Mouse (Mus musculus): ENCODE measurements around the gene Prickle2. TPM values are rescaled to one million over a fixed set of nuclear protein-coding genes. Genes with fewer than 3 reads are reported as not detected.

Prickle2 gene
- polyA plus RNA-seq, 1 experiment from 2014 or later, result 7.7 TPM

DNA sequence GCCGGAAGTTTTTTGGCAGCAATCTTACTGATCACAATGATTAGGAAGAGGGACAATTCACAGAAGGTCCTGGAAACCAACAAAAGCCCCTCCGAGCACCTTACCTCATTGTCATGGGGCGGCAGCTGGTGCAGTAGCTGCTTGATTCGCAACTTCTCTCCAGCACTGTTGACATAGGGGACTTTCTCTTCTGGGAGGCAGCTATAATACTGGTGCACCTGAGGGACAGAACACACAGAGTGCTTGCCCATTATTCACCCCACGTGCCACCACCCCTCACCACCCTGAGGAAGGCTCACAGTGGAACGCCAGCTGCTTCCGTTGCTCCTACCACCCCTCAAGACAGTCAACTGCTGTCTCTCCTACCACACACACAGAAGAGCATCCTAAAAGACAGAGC, 280.5 kb downstream of the Prickle2 start:
- no peak overlapping the region for H3K4me3 ChIP-seq (replicated peaks)
- H3K27me3 ChIP-seq (replicated peaks), result no peaks in the 10 kb centered on the region
- 70% methylated on average over 7 of the region's 7 CpGs for WGBS
- H3K27ac ChIP-seq, result no peak overlapping the region
- no peak overlapping the region for H3K9ac ChIP-seq
- no peak for ATAC-seq (ENCODE audit: insufficient read depth, low FRiP score, low read depth)
- H3K4me2 ChIP-seq, result no peak overlapping the region
- peaks cover 8% of the 10 kb centered on the region; the same call in 1 of the 2 replicates for H3K36me3 ChIP-seq
- no peaks in the 10 kb centered on the region for H3K9me3 ChIP-seq
- no peaks in the 10 kb centered on the region for H3K4me1 ChIP-seq

GRCm38 (mm10) chr6:92424991-92425390, 281.0 kb downstream of the Prickle2 start:
- Histone ChIP-seq H3K9me3 (no peaks in the 10 kb centered on the region), H3K36me3 (peaks cover 13% of the 10 kb centered on the region; the same call in 1 of the 2 replicates), H3K27me3 (replicated peaks) (no peaks in the 10 kb centered on the region), H3K4me3 (replicated peaks) (no peak overlapping the region), H3K4me2 (no peak overlapping the region), H3K27ac (no peak overlapping the region), H3K4me1 (no peaks in the 10 kb centered on the region), H3K9ac (no peak overlapping the region)
- ATAC-seq (ENCODE audit: insufficient read depth, low FRiP score, low read depth), result no peak
- 53% methylated on average over 3 of the region's 3 CpGs for WGBS

GRCm38 (mm10) chr6:92422286-92422685, 283.7 kb downstream of the Prickle2 start:
- 48% methylated on average over 11 of the region's 11 CpGs for WGBS
- Histone ChIP-seq H3K36me3 (peaks cover 13% of the 10 kb centered on the region; the same call in 1 of the 2 replicates), H3K27me3 (replicated peaks) (no peaks in the 10 kb centered on the region), H3K4me1 (no peaks in the 10 kb centered on the region), H3K4me3 (replicated peaks) (no peak overlapping the region), H3K27ac (no peak overlapping the region), H3K9ac (no peak overlapping the region), H3K4me2 (no peak overlapping the region), H3K9me3 (no peaks in the 10 kb centered on the region)
- no peak for ATAC-seq (ENCODE audit: insufficient read depth, low FRiP score, low read depth)

GRCm38 (mm10) chr6:92420106-92420505, 285.8 kb downstream of the Prickle2 start:
- peaks cover 13% of the 10 kb centered on the region; the same call in 1 of the 2 replicates for H3K36me3 ChIP-seq
- WGBS, result 89% methylated on average over 12 of the region's 12 CpGs
- ATAC-seq (ENCODE audit: insufficient read depth, low FRiP score, low read depth), result no peak

GRCm38 (mm10) chr6:92415405-92415755, 290.6 kb downstream of the Prickle2 start:
- H3K27ac ChIP-seq, result peak overlapping the region; percentile 75
- no peak overlapping the region for H3K4me3 ChIP-seq (replicated peaks)
- no peak for ATAC-seq (ENCODE audit: insufficient read depth, low FRiP score, low read depth)
- H3K9ac ChIP-seq, result no peak overlapping the region
- no peaks in the 10 kb centered on the region for H3K27me3 ChIP-seq (replicated peaks)
- no peaks in the 10 kb centered on the region for H3K9me3 ChIP-seq
- no peak overlapping the region for H3K4me2 ChIP-seq
- H3K4me1 ChIP-seq, result peaks cover 7% of the 10 kb centered on the region
- 62% methylated on average over 7 of the region's 7 CpGs for WGBS
- 0 out of 2 replicates have a peak, but pooled peaks cover 4% of the 10 kb centered on the region for H3K36me3 ChIP-seq

More at GRCm38 (mm10) chr6:92420106-92420505, 285.8 kb downstream of the Prickle2 start:
- Histone ChIP-seq H3K4me2 (no peak overlapping the region), H3K4me1 (peaks cover 4% of the 10 kb centered on the region; the same call in 1 of the 2 replicates), H3K27me3 (replicated peaks) (no peaks in the 10 kb centered on the region), H3K4me3 (replicated peaks) (no peak overlapping the region), H3K9ac (no peak overlapping the region), H3K9me3 (no peaks in the 10 kb centered on the region), H3K27ac (no peak overlapping the region)

- H3K4me3 ChIP-seq (replicated peaks), result no peak overlapping the region
- H3K4me1 ChIP-seq, result peaks cover 7% of the 10 kb centered on the region
- H3K4me2 ChIP-seq, result no peak overlapping the region
- H3K9me3 ChIP-seq, result no peaks in the 10 kb centered on the region
- H3K36me3 ChIP-seq, result no peaks in the 10 kb centered on the region
- H3K27ac ChIP-seq, result peak overlapping the region; percentile 84
- WGBS, result 29% methylated on average over 8 of the region's 8 CpGs
- H3K27me3 ChIP-seq (replicated peaks), result no peaks in the 10 kb centered on the region
- peak; percentile 81 for ATAC-seq (ENCODE audit: insufficient read depth, low FRiP score, low read depth)
- H3K9ac ChIP-seq, result no peak overlapping the region
These were observed 291.2 kb downstream of the Prickle2 start for GRCm38 (mm10) chr6:92414478-92415404.

DNA sequence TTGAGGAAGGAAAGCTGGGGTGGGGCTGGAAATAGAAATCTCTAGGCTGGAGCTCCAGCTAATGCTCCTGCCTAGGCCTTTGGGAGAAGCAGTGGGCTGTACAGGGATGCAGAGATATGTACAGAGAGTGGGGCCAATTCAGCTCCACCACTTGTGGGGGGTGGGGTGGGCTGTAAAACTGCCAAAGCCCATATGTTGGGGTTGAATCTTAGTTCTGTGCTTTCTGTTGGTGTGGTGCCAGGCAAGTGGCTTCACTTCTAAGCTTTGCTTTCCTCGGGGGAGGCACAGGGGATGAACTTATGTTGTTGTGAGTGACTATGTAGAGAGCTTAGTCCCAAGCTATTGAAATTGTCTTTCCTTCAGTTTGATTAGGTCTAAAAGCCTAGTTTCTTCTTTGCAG, 292.0 kb downstream of the Prickle2 start:
- Histone ChIP-seq H3K27me3 (replicated peaks) (no peaks in the 10 kb centered on the region), H3K36me3 (no peaks in the 10 kb centered on the region), H3K9ac (no peak overlapping the region), H3K4me1 (peaks cover 7% of the 10 kb centered on the region), H3K4me3 (replicated peaks) (no peak overlapping the region), H3K4me2 (no peak overlapping the region), H3K27ac (peak overlapping the region; percentile 84), H3K9me3 (no peaks in the 10 kb centered on the region)
- no peak for ATAC-seq (ENCODE audit: insufficient read depth, low FRiP score, low read depth)
- 53% methylated on average over 1 of the region's 1 CpGs for WGBS

- Histone ChIP-seq H3K27ac (no peak overlapping the region), H3K36me3 (0 out of 2 replicates have a peak, but pooled peaks cover 9% of the 10 kb centered on the region), H3K27me3 (replicated peaks) (no peaks in the 10 kb centered on the region), H3K9ac (no peak overlapping the region), H3K9me3 (no peaks in the 10 kb centered on the region), H3K4me3 (replicated peaks) (no peak overlapping the region), H3K4me1 (peaks cover 4% of the 10 kb centered on the region; the same call in 1 of the 2 replicates), H3K4me2 (no peak overlapping the region)
- 81% methylated on average over 3 of the region's 3 CpGs for WGBS
- ATAC-seq (ENCODE audit: insufficient read depth, low FRiP score, low read depth), result no peak
These were observed 296.2 kb downstream of the Prickle2 start for GRCm38 (mm10) chr6:92409788-92410187.

- Histone ChIP-seq H3K4me2 (no peak overlapping the region), H3K4me3 (replicated peaks) (no peak overlapping the region), H3K9me3 (no peaks in the 10 kb centered on the region), H3K27me3 (replicated peaks) (no peaks in the 10 kb centered on the region), H3K4me1 (no peaks in the 10 kb centered on the region), H3K36me3 (peaks cover 13% of the 10 kb centered on the region; the same call in 1 of the 2 replicates), H3K27ac (no peak overlapping the region), H3K9ac (no peak overlapping the region)
- WGBS, result 63% methylated on average over 5 of the region's 5 CpGs
- no peak for ATAC-seq (ENCODE audit: insufficient read depth, low FRiP score, low read depth)
These were observed 298.7 kb downstream of the Prickle2 start for GRCm38 (mm10) chr6:92407259-92407658.

- Histone ChIP-seq H3K36me3 (peaks cover 13% of the 10 kb centered on the region; the same call in 1 of the 2 replicates), H3K9me3 (no peaks in the 10 kb centered on the region), H3K27ac (no peak overlapping the region), H3K9ac (no peak overlapping the region), H3K4me3 (replicated peaks) (no peak overlapping the region), H3K4me1 (no peaks in the 10 kb centered on the region), H3K4me2 (no peak overlapping the region), H3K27me3 (replicated peaks) (no peaks in the 10 kb centered on the region)
- 58% methylated on average over 8 of the region's 8 CpGs for WGBS
- ATAC-seq (ENCODE audit: insufficient read depth, low FRiP score, low read depth), result no peak
These were observed 300.4 kb downstream of the Prickle2 start for GRCm38 (mm10) chr6:92405571-92405970.

GRCm38 (mm10) chr6:92397876-92398275, 308.1 kb downstream of the Prickle2 start:
- Histone ChIP-seq H3K9ac (no peak overlapping the region), H3K9me3 (no peaks in the 10 kb centered on the region), H3K36me3 (no peaks in the 10 kb centered on the region), H3K27me3 (replicated peaks) (no peaks in the 10 kb centered on the region), H3K4me3 (replicated peaks) (no peak overlapping the region), H3K4me1 (no peaks in the 10 kb centered on the region; the same call in 1 of the 2 replicates), H3K4me2 (no peak overlapping the region), H3K27ac (no peak overlapping the region)
- WGBS, result 88% methylated on average over 6 of the region's 6 CpGs
- no peak for ATAC-seq (ENCODE audit: insufficient read depth, low FRiP score, low read depth)

DNA sequence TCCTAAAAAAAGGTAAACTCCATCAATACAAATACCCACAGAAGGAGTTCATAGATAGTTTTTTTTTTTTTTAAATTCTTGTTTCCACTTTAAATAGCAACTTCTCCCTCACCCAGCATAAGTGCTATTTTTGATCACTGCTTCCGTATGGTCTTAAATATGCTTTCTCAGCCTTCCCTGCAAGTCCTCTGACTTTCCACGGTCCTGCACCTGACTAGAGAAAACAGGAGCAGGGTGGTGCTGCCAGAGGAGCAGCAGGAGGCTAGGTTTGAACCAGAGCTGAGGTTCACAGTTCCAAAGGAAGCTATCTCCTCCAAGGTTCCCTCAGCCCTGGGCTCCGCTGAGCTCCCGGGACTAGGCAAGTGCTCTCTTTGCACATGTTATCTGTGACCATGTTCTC, 310.4 kb downstream of the Prickle2 start:
- no peak overlapping the region for H3K27ac ChIP-seq
- no peaks in the 10 kb centered on the region; the same call in 1 of the 2 replicates for H3K4me1 ChIP-seq
- no peak for ATAC-seq (ENCODE audit: insufficient read depth, low FRiP score, low read depth)
- WGBS, result 56% methylated on average over 4 of the region's 4 CpGs
- no peaks in the 10 kb centered on the region for H3K27me3 ChIP-seq (replicated peaks)
- H3K9me3 ChIP-seq, result no peaks in the 10 kb centered on the region
- no peak overlapping the region for H3K9ac ChIP-seq
- no peaks in the 10 kb centered on the region for H3K36me3 ChIP-seq
- H3K4me3 ChIP-seq (replicated peaks), result no peak overlapping the region
- no peak overlapping the region for H3K4me2 ChIP-seq
